Mouse (Mus musculus): Measurements from ENCODE around the gene Lrrc66.

DNA sequence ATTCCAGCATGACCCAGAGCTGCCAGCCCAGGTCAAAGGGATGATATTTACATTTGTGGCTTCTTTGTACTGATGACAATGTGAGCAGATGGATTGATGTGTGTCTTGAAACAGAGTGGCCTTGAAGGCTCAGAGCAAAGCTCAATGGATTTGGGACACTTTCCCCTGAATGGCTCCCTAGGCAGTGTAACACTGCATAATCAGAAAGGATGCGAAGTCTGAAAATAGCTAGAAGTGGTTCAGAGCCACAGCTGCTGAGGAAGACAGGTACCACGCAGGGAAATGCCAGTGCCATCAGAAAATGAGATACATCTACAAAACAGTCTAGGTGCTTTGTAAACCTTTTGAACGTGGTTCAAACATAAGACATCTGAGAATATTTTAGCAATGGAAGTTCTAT lies 54.2 kb downstream of the Lrrc66 start:
- TF ChIP-seq CHD2 (IDR thresholded peaks at IDR 0.05; ENCODE audit: low read depth, low read length) (no peak), HCFC1 (IDR thresholded peaks at IDR 0.05; ENCODE audit: borderline replicate concordance, insufficient read depth, low read length) (no peak)

All from ES-E14 (cell line).